Mouse (Mus musculus) heart, embryonic 11.5 days (tissue): ENCODE results near the gene Pum1. TPM values are rescaled to one million over a fixed set of nuclear protein-coding genes. Genes with fewer than 3 reads are reported as not detected.

ENCODE experiments used
- ATAC-seq: fragments of 200-750 bp; cut with Nextera tagmentation; replicated peaks from 2 replicates; pipeline ENCODE4 v1.8.0; 2017; ENCODE audit warnings: moderate library complexity; ENCODE audit not compliant: insufficient number of reproducible peaks, low FRiP score, low TSS enrichment
- H3K27ac ChIP-seq: fragments of 300-500 bp; sonication (generic); 2 replicates; pipeline ENCODE4 v1.5.1; 2014; ENCODE audit warnings: mild to moderate bottlenecking, low read depth, low read length
- H3K27me3 ChIP-seq: fragments of 300-500 bp; sonication (generic); 2 replicates; pipeline ENCODE4 v1.6.1; 2014; ENCODE audit warnings: mild to moderate bottlenecking, low read length, mixed read lengths; ENCODE audit not compliant: control insufficient read depth, insufficient read depth
- H3K36me3 ChIP-seq: fragments of 300-500 bp; sonication (generic); 2 replicates; pipeline ENCODE4 v1.6.1; 2014; ENCODE audit warnings: mild to moderate bottlenecking, low read length, moderate library complexity, mixed read lengths; ENCODE audit not compliant: control insufficient read depth, insufficient read depth
- H3K4me1 ChIP-seq: fragments of 300-500 bp; sonication (generic); 2 replicates; pipeline ENCODE4 v1.6.1; 2014; ENCODE audit warnings: low read length; ENCODE audit not compliant: control insufficient read depth, insufficient read depth
- H3K4me2 ChIP-seq: fragments of 300-500 bp; sonication (generic); 2 replicates; pipeline ENCODE4 v1.6.1; 2014; ENCODE audit warnings: mild to moderate bottlenecking, moderate library complexity
- H3K4me3 ChIP-seq: fragments of 300-500 bp; sonication (generic); 2 replicates; pipeline ENCODE4 v1.5.1; 2014; ENCODE audit warnings: low read depth, low read length
- H3K9ac ChIP-seq: fragments of 300-500 bp; sonication (generic); 2 replicates; pipeline ENCODE4 v1.6.1; 2014; ENCODE audit warnings: mild to moderate bottlenecking, low read depth, low read length, moderate library complexity
- H3K9me3 ChIP-seq: fragments of 300-500 bp; sonication (generic); replicated peaks from 2 replicates; pipeline ENCODE4 v1.6.1; 2016; ENCODE audit warnings: low read length; ENCODE audit not compliant: control insufficient read depth
- WGBS: fragments of 180-500 bp; shearing (Covaris S2); extraction: QIAGEN DNeasy Blood & Tissue Kit; methylation state at CpG from one replicate; pipeline ENCODE4 v1.1.7; 2014; ENCODE audit not compliant: insufficient replicate concordance; 5-methylcytosine and 5-hydroxymethylcytosine counted together
- polyA plus RNA-seq: library from polyadenylated mRNA; unstranded; fragments of >200 nt; fragmentation: Nextera tagmentation; extraction: Ambion mirVana; gene quantifications from 2 replicates; pipeline ENCODE4 v1.2.1, GENCODE M21; 2014

Pum1 gene
- polyA plus RNA-seq, 1 experiment from 2014 or later = 68.3 TPM

DNA sequence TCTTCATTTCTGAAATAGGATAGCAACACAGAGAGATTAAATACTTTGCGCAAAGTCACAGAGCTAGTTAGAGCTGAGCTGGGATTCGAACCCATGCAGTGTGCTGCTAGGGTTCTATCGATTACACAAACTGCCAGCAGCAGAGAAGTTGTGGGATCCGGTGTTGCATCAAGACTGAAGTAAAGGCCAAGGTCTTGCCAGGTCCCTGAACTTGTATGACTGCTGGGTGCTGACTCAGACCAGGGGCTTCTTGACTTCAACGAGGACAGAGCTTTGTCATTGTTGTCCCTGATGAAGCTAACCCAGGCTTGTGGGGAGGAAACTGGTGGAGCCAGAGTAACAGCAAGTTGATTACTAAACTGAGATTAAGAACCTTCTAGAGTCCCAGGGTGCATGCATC, 138.1 kb downstream of the Pum1 start:
- Histone ChIP-seq H3K9ac (no peak overlapping the region), H3K9me3 (no peaks in the 10 kb centered on the region), H3K36me3 (no peaks in the 10 kb centered on the region), H3K27ac (no peak overlapping the region; the same call in 1 of the 2 replicates), H3K4me2 (no peak overlapping the region), H3K4me3 (no peak overlapping the region), H3K4me1 (peaks cover 53% of the 10 kb centered on the region), H3K27me3 (no peaks in the 10 kb centered on the region)
- ATAC-seq = no peak
- 75% methylated on average over 5 of the region's 5 CpGs for WGBS

DNA sequence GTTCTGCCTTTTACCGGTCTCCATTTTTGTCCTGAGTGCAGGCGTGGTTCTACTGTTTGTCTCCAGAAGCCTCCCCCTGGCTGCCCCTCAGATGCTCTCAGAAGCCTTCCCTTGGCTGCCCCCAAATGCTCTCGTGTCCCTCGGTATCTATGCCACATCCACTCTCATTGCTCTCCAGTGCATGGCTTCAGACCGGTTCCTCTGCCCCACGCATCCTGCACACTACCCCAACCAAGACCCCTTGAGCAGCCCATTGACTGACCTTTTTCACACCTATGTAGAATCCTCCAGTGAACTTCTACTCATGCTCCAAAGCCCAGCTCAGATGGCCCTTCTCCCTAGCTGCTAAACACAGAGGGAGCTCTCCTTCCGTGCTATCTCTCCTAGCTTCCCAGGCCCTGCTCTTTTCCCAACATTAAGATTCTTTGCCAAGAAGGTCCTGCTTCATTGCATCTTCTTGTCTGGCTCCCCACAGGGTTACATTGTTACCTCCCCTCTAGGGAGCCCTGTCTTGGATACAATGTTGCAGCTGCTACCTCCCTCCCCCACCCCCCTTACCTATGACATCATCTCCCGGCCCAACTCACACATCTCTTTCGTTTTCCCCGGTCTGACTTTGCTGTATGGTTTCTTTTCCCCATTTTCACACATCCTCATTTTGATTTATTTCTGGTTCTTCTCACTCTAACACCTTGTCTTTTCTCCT, 138.7 kb downstream of the Pum1 start:
- Histone ChIP-seq H3K27ac (no peak overlapping the region), H3K4me1 (peaks cover 53% of the 10 kb centered on the region), H3K9ac (no peak overlapping the region), H3K27me3 (no peaks in the 10 kb centered on the region), H3K36me3 (no peaks in the 10 kb centered on the region), H3K4me2 (no peak overlapping the region), H3K9me3 (no peaks in the 10 kb centered on the region), H3K4me3 (no peak overlapping the region)
- ATAC-seq = no peak
- 56% methylated on average over 10 of the region's 10 CpGs for WGBS

DNA sequence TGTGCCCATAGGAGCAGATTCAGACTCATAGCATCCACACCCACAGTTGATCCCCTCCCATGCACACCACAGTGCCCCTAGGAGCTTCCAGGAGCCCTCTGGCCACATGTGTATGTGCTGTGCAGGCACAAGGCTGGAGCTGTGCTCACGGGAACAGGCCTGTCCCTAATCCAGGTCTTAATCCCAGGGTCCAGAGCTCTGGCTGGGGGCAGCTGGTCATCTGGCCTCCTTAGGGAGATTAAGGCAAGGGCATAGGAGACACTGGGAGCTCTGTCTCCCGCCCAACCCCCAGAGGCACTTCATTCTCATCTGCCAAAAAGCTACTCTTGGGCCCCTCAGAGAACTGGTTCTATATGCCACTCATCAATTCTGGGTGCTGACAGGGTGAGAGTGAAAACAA, 140.5 kb downstream of the Pum1 start:
- no peak overlapping the region for H3K27ac ChIP-seq
- no peaks in the 10 kb centered on the region for H3K9me3 ChIP-seq
- no peak overlapping the region for H3K9ac ChIP-seq
- no peak overlapping the region for H3K4me3 ChIP-seq
- no peaks in the 10 kb centered on the region for H3K27me3 ChIP-seq
- no peak for ATAC-seq
- no peak overlapping the region for H3K4me2 ChIP-seq
- WGBS = 64% methylated on average over 2 of the region's 2 CpGs
- peaks cover 34% of the 10 kb centered on the region for H3K4me1 ChIP-seq
- no peaks in the 10 kb centered on the region for H3K36me3 ChIP-seq

DNA sequence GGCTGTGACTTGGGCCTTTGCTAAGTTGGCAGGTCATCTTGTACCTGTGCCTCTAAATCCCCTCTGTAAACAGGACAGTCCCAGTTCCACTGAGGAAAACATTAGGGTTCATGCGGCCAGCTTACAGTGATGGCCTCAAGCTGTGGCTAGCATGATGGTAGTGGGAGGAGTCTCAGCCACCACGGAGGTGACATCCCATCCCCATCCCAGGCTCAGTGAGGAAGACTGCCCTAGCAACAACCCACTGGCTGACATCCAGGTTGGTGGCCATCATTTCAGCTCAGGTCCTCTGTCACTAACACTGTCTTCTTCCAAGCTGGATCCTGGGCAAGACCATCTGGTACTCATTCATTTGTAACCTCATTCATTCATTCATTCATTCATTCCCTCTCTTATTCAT, 141.2 kb downstream of the Pum1 start:
- no peak overlapping the region for H3K27ac ChIP-seq
- H3K9me3 ChIP-seq = no peaks in the 10 kb centered on the region
- no peak overlapping the region for H3K4me3 ChIP-seq
- H3K27me3 ChIP-seq = no peaks in the 10 kb centered on the region
- no peak for ATAC-seq
- peaks cover 27% of the 10 kb centered on the region for H3K4me1 ChIP-seq
- H3K9ac ChIP-seq = no peak overlapping the region
- no peaks in the 10 kb centered on the region for H3K36me3 ChIP-seq
- WGBS = 57% methylated on average over 2 of the region's 2 CpGs
- no peak overlapping the region for H3K4me2 ChIP-seq

DNA sequence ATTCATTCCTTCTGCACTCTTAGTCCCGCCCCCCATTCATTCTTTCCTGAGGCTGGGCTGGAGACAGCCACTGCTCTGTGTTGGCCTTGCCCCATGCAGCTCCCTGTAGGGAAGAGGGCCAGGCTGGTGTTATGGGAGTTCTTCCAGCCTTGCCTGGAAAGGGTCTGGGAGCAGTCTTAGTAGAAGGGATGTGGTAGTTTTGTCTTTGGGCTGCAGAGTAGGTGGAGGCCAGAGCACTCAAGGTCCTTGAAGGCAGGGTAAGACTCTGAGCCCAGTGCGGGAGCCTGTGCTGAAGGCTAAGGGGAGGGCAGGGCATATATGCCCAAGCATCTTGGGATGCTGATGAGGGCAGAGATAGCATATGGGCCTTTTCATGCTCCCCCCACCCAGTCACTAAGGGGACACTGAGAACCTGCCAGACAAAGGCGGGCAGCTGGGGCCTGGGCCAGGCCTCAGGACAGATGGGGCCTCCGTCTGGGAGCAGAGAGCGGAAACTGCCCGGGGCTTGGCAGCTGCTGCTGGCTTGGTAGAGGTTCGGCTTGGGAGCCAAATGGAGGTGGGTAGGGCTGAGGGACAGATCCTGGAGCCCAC, 141.7 kb downstream of the Pum1 start:
- Histone ChIP-seq H3K9me3 (no peaks in the 10 kb centered on the region), H3K27me3 (no peaks in the 10 kb centered on the region), H3K4me3 (no peak overlapping the region), H3K4me1 (peaks cover 22% of the 10 kb centered on the region), H3K27ac (no peak overlapping the region), H3K4me2 (no peak overlapping the region), H3K36me3 (no peaks in the 10 kb centered on the region), H3K9ac (no peak overlapping the region; the same call in 1 of the 2 replicates)
- 75% methylated on average over 7 of the region's 7 CpGs for WGBS
- no peak for ATAC-seq

DNA sequence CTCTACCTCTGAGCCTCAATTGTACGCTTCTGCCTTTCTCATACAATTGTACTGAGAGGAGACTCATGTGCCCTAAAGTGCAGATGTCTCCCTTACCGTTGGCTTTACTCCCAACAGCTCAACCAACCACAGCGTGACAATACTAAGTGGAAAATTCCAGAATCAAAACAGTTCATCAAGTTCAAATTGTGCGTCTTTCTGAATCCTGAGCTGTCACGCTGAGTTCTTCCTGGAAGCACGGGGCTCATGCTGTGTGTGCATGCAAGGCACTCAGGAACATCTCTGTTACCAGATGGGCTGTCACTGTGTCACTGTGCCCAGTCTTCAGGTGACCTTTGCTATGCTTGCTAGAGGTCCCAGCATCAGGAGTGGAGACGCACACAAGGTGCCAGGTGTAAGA, 142.6 kb downstream of the Pum1 start:
- no peak for ATAC-seq
- H3K9me3 ChIP-seq = no peaks in the 10 kb centered on the region
- H3K4me2 ChIP-seq = no peak overlapping the region
- no peaks in the 10 kb centered on the region for H3K36me3 ChIP-seq
- no peak overlapping the region for H3K9ac ChIP-seq
- H3K4me3 ChIP-seq = no peak overlapping the region
- peaks cover 15% of the 10 kb centered on the region; the same call in 1 of the 2 replicates for H3K4me1 ChIP-seq
- no peaks in the 10 kb centered on the region for H3K27me3 ChIP-seq
- 82% methylated on average over 7 of the region's 7 CpGs for WGBS
- H3K27ac ChIP-seq = no peak overlapping the region

DNA sequence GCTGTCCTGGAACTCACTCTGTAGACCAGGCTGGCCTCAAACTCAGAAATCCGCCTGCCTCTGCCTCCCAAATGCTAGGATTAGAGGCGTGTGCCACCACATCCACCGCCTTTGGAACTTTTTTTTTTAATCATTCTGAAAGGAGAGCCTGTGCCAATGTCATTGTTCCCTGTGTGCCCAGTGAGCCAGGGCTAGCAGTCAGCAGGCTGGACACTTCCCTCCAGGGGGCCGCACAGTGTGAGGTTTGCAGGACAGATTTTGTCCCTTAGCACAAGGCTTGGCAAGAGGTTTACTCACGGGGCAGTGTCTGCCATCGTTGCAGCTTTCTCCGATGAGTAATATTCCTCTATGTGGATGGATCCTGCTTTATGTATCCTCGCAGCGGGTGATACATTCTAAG, 143.6 kb downstream of the Pum1 start:
- WGBS = 85% methylated on average over 9 of the region's 9 CpGs
- H3K9me3 ChIP-seq = no peaks in the 10 kb centered on the region
- peaks cover 14% of the 10 kb centered on the region; the same call in 1 of the 2 replicates for H3K4me1 ChIP-seq
- no peak for ATAC-seq
- H3K36me3 ChIP-seq = no peaks in the 10 kb centered on the region
- no peak overlapping the region for H3K4me3 ChIP-seq
- H3K27ac ChIP-seq = no peak overlapping the region
- no peak overlapping the region for H3K4me2 ChIP-seq
- H3K9ac ChIP-seq = no peak overlapping the region
- H3K27me3 ChIP-seq = no peaks in the 10 kb centered on the region

DNA sequence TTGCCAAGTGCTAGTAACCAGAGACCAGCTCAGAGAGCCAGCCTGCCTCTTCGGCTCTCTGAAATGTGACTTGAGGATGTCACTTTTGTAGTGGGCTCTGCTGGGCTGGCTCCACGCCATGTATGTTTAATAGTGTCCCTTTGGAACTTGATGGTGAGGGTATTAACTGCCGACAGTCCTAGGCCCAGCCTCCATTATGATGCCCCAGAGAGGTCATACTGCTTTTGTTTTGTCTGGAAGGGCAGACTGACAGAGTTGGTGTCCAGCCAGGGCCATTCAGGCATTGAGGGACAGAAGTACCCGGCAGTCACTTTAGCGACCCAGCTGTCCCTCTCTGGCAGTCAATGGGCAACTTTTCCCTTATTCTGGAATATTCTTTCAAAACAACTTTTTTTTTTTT, 146.7 kb downstream of the Pum1 start:
- Histone ChIP-seq H3K27ac (no peak overlapping the region), H3K4me2 (no peak overlapping the region), H3K4me3 (no peak overlapping the region), H3K36me3 (no peaks in the 10 kb centered on the region), H3K27me3 (no peaks in the 10 kb centered on the region), H3K4me1 (peaks cover 6% of the 10 kb centered on the region; the same call in 1 of the 2 replicates), H3K9ac (no peak overlapping the region), H3K9me3 (no peaks in the 10 kb centered on the region)
- 65% methylated on average over 5 of the region's 5 CpGs for WGBS
- no peak for ATAC-seq

DNA sequence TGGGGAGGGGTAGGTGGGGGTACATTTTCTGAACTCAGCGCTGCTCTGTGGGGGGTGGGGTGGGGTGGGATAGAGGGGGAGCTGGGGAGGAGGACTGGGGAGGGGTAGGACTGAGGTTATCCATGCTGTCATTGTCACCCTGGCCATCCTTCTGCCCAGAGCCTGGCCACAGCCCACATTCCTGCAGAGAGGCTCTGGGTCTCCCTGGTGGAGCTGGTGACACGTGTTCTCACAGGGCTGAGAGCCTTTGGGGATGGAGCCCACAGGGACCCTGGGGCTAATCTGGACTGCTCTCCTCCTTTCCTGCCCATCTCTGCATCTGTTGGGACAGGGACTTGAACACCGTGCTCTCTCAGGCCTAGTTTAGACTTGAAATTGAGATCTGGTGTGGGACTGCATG, 147.7 kb downstream of the Pum1 start:
- no peak overlapping the region for H3K27ac ChIP-seq
- H3K36me3 ChIP-seq = no peaks in the 10 kb centered on the region
- H3K9me3 ChIP-seq = no peaks in the 10 kb centered on the region
- peaks cover 3% of the 10 kb centered on the region; the same call in 1 of the 2 replicates for H3K4me1 ChIP-seq
- WGBS = 45% methylated on average over 3 of the region's 3 CpGs
- no peak for ATAC-seq
- no peak overlapping the region for H3K9ac ChIP-seq
- no peak overlapping the region for H3K4me3 ChIP-seq
- H3K4me2 ChIP-seq = no peak overlapping the region
- H3K27me3 ChIP-seq = no peaks in the 10 kb centered on the region
